Mouse (Mus musculus) common myeloid progenitor, adult 5-6 weeks (primary cell): ENCODE results near the gene Pts. TPM values are rescaled to one million over a fixed set of nuclear protein-coding genes. Genes with fewer than 3 reads are reported as not detected.

Source experiments
- ATAC-seq: replicated peaks from 2 replicates; pipeline ENCODE4 v1.8.0; 2016; ENCODE audit warnings: low read depth, mild to moderate bottlenecking, moderate TSS enrichment, inconsistent platforms; ENCODE audit not compliant: poor library complexity, severe bottlenecking
- total RNA-seq: library from RNA; stranded (forward); fragments of 200-1000, 187-1606 nt; gene quantifications from 2 replicates; pipeline ENCODE4 v1.2.3, GENCODE M21; 2017

Pts gene
- total RNA-seq, 1 experiment from 2014 or later: 73.1 TPM

GRCm38 (mm10) chr9:50533791-50534190 is 5.3 kb upstream of the Pts start:
- ATAC-seq: peak; percentile 30; the same call in 1 of the 2 replicates

GRCm38 (mm10) chr9:50533328-50533727 is 4.8 kb upstream of the Pts start:
- peak; percentile 59 for ATAC-seq

GRCm38 (mm10) chr9:50530890-50531289 is 2.4 kb upstream of the Pts start:
- ATAC-seq: no peak

GRCm38 (mm10) chr9:50527860-50528259 is 664 bp downstream of the Pts start:
- peak; percentile 29; the same call in 1 of the 2 replicates for ATAC-seq

- no peak for ATAC-seq
Measured at GRCm38 (mm10) chr9:50525585-50525984, 2.9 kb downstream of the Pts start.

GRCm38 (mm10) chr9:50524936-50525335 is 3.6 kb downstream of the Pts start:
- no peak for ATAC-seq

- ATAC-seq: 0 out of 2 replicates have a peak, but pooled peaks have one; percentile 19
Measured at GRCm38 (mm10) chr9:50522574-50522973, 6.0 kb downstream of the Pts start.

- no peak for ATAC-seq
Measured at GRCm38 (mm10) chr9:50521562-50521961, 7.0 kb downstream of the Pts start.

- peak; percentile 96 for ATAC-seq
Measured at GRCm38 (mm10) chr9:50520748-50521147, 7.8 kb downstream of the Pts start.

GRCm38 (mm10) chr9:50518781-50519180 is 9.7 kb downstream of the Pts start:
- no peak; the same call in 1 of the 2 replicates for ATAC-seq

GRCm38 (mm10) chr9:50515462-50515861 is 13.1 kb downstream of the Pts start:
- ATAC-seq: no peak

- ATAC-seq: no peak
Measured at GRCm38 (mm10) chr9:50507570-50507969, 21.0 kb downstream of the Pts start.

- ATAC-seq: no peak
Measured at GRCm38 (mm10) chr9:50505405-50505804, 23.1 kb downstream of the Pts start.

GRCm38 (mm10) chr9:50502949-50503348 is 25.6 kb downstream of the Pts start:
- ATAC-seq: peak; percentile 18; the same call in 1 of the 2 replicates

- peak; percentile 73 for ATAC-seq
Measured at GRCm38 (mm10) chr9:50500974-50501501, 27.5 kb downstream of the Pts start.

- no peak for ATAC-seq
Measured at GRCm38 (mm10) chr9:50500467-50500973, 28.0 kb downstream of the Pts start.

- ATAC-seq: no peak
Measured at GRCm38 (mm10) chr9:50499781-50500180, 28.7 kb downstream of the Pts start.

GRCm38 (mm10) chr9:50498815-50499214 is 29.7 kb downstream of the Pts start:
- ATAC-seq: peak; percentile 46

- no peak for ATAC-seq
Measured at GRCm38 (mm10) chr9:50497536-50497935, 31.0 kb downstream of the Pts start.

- no peak for ATAC-seq
Measured at GRCm38 (mm10) chr9:50497076-50497475, 31.4 kb downstream of the Pts start.

- ATAC-seq: no peak
Measured at GRCm38 (mm10) chr9:50496546-50496945, 32.0 kb downstream of the Pts start.

GRCm38 (mm10) chr9:50496151-50496505 is 32.4 kb downstream of the Pts start:
- ATAC-seq: peak; percentile 40
